Mouse (Mus musculus) midbrain, embryonic 14.5 days (tissue): ENCODE measurements around the gene Ssbp3. TPM values are rescaled to one million over a fixed set of nuclear protein-coding genes. Genes with fewer than 3 reads are reported as not detected.

Source experiments
- ATAC-seq: fragments of 200-750 bp; cut with Nextera tagmentation; 2 replicates; pipeline ENCODE4 v1.8.0; 2017; ENCODE audit warnings: moderate number of reproducible peaks, moderate library complexity; ENCODE audit not compliant: low FRiP score, low TSS enrichment
- DNase-seq: peaks from one replicate; pipeline ENCODE4 v3.0.0-alpha.2; 2015
- H3K27ac ChIP-seq: fragments of 300-500 bp; sonication (generic); replicated peaks from 2 replicates; pipeline ENCODE4 v1.5.1; 2014; ENCODE audit warnings: mild to moderate bottlenecking, low read depth, low read length, moderate library complexity
- H3K27me3 ChIP-seq: fragments of 300-500 bp; sonication (generic); 2 replicates; pipeline ENCODE4 v1.6.1; 2014; ENCODE audit warnings: low read length, control low read depth, mixed read lengths; ENCODE audit not compliant: control insufficient read depth, insufficient read depth
- H3K36me3 ChIP-seq: fragments of 300-500 bp; sonication (generic); 2 replicates; pipeline ENCODE4 v1.6.1; 2014; ENCODE audit warnings: low read length, control low read depth; ENCODE audit not compliant: control insufficient read depth, insufficient read depth
- H3K4me1 ChIP-seq: fragments of 300-500 bp; sonication (generic); 2 replicates; pipeline ENCODE4 v1.6.1; 2014; ENCODE audit warnings: mild to moderate bottlenecking, antibody characterized with exemption, low read length, control low read depth; ENCODE audit not compliant: control insufficient read depth, insufficient read depth
- H3K4me2 ChIP-seq: fragments of 300-500 bp; sonication (generic); 2 replicates; pipeline ENCODE4 v1.6.1; 2014; ENCODE audit warnings: mild to moderate bottlenecking, low read length, moderate library complexity
- H3K4me3 ChIP-seq: fragments of 300-500 bp; sonication (generic); replicated peaks from 2 replicates; pipeline ENCODE4 v1.5.1; 2014; ENCODE audit warnings: low read depth, low read length
- H3K9ac ChIP-seq: fragments of 300-500 bp; sonication (generic); replicated peaks from 2 replicates; pipeline ENCODE4 v1.6.1; 2014; ENCODE audit warnings: mild to moderate bottlenecking, low read length, moderate library complexity
- H3K9me3 ChIP-seq: fragments of 300-500 bp; sonication (generic); 2 replicates; pipeline ENCODE4 v1.6.1; 2016; ENCODE audit warnings: low read length, control low read depth, mixed read lengths; ENCODE audit not compliant: control insufficient read depth
- WGBS: fragments of 180-500 bp; shearing (Covaris S2); extraction: QIAGEN DNeasy Blood & Tissue Kit; methylation state at CpG from one replicate; pipeline ENCODE4 v1.1.7; 2014; 5-methylcytosine and 5-hydroxymethylcytosine counted together
- polyA plus RNA-seq: library from polyadenylated mRNA; unstranded; fragments of >200 nt; fragmentation: Nextera tagmentation; extraction: Ambion mirVana; gene quantifications from 2 replicates; pipeline ENCODE4 v1.2.1, GENCODE M21; 2014

The Ssbp3 gene
- polyA plus RNA-seq, 1 experiment from 2014 or later = 147 TPM

DNA sequence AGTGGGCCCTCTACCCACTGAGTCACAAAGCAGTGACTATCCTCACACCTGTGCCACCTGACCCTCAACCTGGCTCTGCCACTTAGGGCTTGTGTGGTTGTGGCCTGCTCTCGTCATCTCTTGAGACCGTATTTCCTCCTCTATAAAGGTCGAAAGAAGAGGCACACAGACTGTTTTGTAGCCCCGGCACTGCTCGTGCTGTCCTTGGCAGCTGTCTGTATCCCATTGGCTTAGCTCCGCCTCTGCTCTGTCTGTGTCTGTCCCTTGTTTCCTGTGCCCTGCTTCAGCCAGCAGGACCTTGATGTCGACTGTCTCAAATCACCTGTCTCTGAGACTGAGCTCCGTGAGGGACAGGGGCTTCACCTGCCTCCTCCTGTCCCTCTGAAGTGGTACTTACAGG, 116.0 kb downstream of the Ssbp3 start:
- H3K9ac ChIP-seq = no peak overlapping the region
- H3K36me3 ChIP-seq = peaks cover 30% of the 10 kb centered on the region
- H3K9me3 ChIP-seq = no peaks in the 10 kb centered on the region
- H3K4me1 ChIP-seq = peaks cover 14% of the 10 kb centered on the region; the same call in 1 of the 2 replicates
- WGBS = 64% methylated on average over 8 of the region's 8 CpGs
- no peak overlapping the region for H3K4me2 ChIP-seq
- ATAC-seq = no peak
- H3K4me3 ChIP-seq = no peak overlapping the region
- H3K27ac ChIP-seq = 0 out of 2 replicates have a peak overlapping the region, but pooled peaks have one; percentile 38
- DNase-seq = no peak
- no peaks in the 10 kb centered on the region for H3K27me3 ChIP-seq

DNA sequence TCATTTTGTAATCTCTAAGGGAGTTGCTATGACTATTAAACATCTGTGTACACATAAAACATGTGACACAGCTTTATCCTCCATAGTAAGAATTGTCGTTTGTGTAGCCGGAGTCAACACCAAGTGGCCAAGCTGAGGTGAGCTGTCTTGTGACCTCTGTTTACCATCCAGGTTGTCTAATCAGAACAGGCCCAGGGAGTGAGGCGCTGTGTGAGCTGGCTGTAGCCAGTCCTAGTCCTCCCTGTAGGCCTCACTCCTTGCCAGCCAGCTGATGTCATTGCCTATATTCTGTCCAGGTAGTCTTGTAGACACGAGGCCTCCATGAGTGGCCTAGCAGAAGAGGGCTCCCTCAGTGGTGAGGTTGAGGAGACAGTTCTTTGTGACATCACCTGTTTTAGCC, 125.2 kb downstream of the Ssbp3 start:
- no peaks in the 10 kb centered on the region for H3K27me3 ChIP-seq
- ATAC-seq (no peak), DNase-seq (no peak)
- WGBS = 89% methylated on average over 4 of the region's 4 CpGs
- H3K4me2 ChIP-seq = no peak overlapping the region
- no peaks in the 10 kb centered on the region for H3K9me3 ChIP-seq
- H3K36me3 ChIP-seq = peaks cover 93% of the 10 kb centered on the region
- H3K9ac ChIP-seq = no peak overlapping the region
- no peak overlapping the region for H3K27ac ChIP-seq
- no peak overlapping the region for H3K4me3 ChIP-seq
- no peaks in the 10 kb centered on the region; the same call in 1 of the 2 replicates for H3K4me1 ChIP-seq

DNA sequence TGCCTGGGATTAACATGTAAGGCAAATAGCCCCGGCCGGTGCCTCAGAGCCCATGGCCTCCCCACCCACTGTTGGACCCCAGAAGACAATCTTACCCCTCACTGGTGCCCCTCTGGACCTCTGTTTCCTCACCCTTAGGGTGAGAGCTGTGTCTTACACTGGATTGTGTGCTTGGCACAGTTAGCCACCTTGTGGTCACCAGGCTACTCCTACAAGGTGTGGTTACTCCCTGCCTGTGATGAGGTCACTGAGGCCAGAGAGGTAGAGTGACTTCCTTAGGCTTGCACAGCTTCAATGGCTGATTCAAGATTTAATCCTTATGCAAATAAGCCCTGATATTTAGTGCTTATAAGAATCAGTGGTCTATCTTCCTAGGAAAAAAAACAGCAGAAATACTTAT, 126.5 kb downstream of the Ssbp3 start:
- H3K4me2 ChIP-seq = no peak overlapping the region
- no peaks in the 10 kb centered on the region for H3K27me3 ChIP-seq
- peaks cover 93% of the 10 kb centered on the region for H3K36me3 ChIP-seq
- no peak overlapping the region for H3K27ac ChIP-seq
- no peaks in the 10 kb centered on the region; the same call in 1 of the 2 replicates for H3K4me1 ChIP-seq
- ATAC-seq (no peak), DNase-seq (no peak)
- no peak overlapping the region for H3K9ac ChIP-seq
- 94% methylated on average over 2 of the region's 2 CpGs for WGBS
- H3K9me3 ChIP-seq = no peaks in the 10 kb centered on the region
- no peak overlapping the region for H3K4me3 ChIP-seq

DNA sequence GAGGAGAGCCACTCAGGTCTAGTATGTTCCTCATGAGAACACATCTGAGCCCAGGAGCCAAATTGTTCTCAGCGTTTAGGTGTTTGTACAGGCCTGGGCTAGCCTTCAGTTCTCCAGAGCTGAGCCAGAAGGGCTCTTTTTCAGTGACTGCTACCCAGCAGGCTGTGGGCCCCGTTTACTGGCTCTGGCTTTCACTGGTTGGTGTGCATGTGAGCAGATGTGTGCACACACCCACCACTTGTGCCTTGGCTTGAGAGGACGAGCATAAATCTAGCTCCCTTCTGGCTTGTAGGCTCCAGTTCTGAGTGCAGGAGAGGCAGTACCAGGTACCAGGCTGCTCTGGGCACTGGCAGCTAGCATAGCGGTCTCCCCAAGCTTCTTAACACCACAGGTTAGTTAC, 127.8 kb downstream of the Ssbp3 start:
- 89% methylated on average over 4 of the region's 4 CpGs for WGBS
- Histone ChIP-seq H3K4me1 (no peaks in the 10 kb centered on the region; the same call in 1 of the 2 replicates), H3K36me3 (peaks cover 93% of the 10 kb centered on the region), H3K9ac (no peak overlapping the region; the same call in 1 of the 2 replicates), H3K27ac (peak overlapping the region; percentile 16; the same call in 1 of the 2 replicates), H3K9me3 (no peaks in the 10 kb centered on the region), H3K4me3 (no peak overlapping the region), H3K4me2 (no peak overlapping the region), H3K27me3 (no peaks in the 10 kb centered on the region)
- no peak for DNase-seq
- no peak for ATAC-seq

DNA sequence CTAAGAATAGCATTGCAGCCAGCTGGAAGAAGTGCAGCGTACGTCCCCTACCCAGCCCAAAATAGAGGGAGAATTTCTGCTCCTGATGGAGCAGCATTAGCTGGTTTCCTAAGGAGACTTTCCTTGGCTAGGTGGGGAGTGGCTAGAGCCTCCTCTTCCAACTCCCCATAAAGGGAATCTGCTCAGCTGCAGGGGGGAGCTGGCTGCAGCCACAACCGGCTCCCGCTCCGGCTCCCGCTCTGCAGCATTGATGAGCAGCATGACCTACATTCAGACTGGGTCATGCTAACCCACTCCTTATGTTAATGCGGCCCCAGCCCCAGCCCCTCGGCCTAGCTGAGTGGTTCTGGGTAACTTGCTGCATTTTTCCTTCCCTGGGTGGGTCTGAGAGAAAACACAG, 128.8 kb downstream of the Ssbp3 start:
- ATAC-seq (no peak; the same call in 1 of the 2 replicates), DNase-seq (no peak)
- Histone ChIP-seq H3K9me3 (no peaks in the 10 kb centered on the region), H3K4me2 (no peak overlapping the region), H3K27me3 (no peaks in the 10 kb centered on the region), H3K4me1 (no peaks in the 10 kb centered on the region; the same call in 1 of the 2 replicates), H3K36me3 (peaks cover 93% of the 10 kb centered on the region), H3K4me3 (no peak overlapping the region), H3K27ac (peak overlapping the region; percentile 71), H3K9ac (no peak overlapping the region)
- 53% methylated on average over 8 of the region's 8 CpGs for WGBS

DNA sequence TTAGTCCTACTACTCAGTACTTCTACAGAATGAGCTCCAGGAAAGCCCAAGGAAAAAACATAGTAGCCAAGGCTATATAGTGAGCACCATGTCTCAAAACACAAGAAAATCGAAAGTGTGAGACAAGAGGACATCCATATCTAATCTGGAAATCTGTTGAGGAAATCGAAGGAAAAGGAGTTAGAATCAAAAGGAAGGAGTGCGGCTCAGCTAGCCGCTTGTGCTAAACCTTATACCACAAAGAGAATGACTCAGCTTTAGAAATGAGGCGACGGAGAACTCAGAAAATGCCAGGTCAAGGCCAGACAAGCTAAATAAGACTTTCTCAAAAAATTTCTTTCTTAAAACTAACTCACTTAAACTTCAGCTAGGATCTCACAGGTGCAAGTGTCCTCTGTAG, 131.8 kb downstream of the Ssbp3 start:
- Histone ChIP-seq H3K27ac (no peak overlapping the region), H3K9me3 (no peaks in the 10 kb centered on the region), H3K36me3 (peaks cover 91% of the 10 kb centered on the region), H3K9ac (no peak overlapping the region), H3K4me3 (no peak overlapping the region), H3K27me3 (no peaks in the 10 kb centered on the region), H3K4me2 (no peak overlapping the region), H3K4me1 (no peaks in the 10 kb centered on the region; the same call in 1 of the 2 replicates)
- no peak for DNase-seq
- WGBS = 95% methylated on average over 6 of the region's 6 CpGs
- no peak for ATAC-seq

DNA sequence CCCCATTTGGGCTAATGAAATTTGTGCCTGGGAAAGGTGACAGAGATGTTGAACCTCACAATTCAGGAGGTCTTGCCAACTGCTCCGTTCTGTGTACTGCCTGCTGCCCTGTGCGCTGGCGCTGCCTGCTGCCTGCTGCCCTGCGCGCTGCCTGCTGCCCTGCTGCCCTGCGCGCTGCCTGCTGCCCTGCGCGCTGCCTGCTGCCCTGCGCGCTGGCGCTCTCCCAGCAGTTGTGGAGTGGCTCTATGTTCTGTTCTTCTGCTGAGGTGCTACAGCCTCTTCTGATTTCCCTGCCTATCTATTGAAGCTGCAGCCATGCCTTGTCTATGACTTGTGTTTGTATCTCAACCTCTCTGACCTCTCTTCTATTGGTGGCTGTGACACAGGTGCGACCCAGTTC, 134.7 kb downstream of the Ssbp3 start:
- H3K36me3 ChIP-seq = peaks cover 87% of the 10 kb centered on the region
- H3K27me3 ChIP-seq = no peaks in the 10 kb centered on the region
- no peaks in the 10 kb centered on the region for H3K4me1 ChIP-seq
- H3K9me3 ChIP-seq = no peaks in the 10 kb centered on the region
- H3K4me3 ChIP-seq = no peak overlapping the region
- DNase-seq (no peak), ATAC-seq (no peak)
- WGBS = 97% methylated on average over 13 of the region's 13 CpGs
- no peak overlapping the region for H3K27ac ChIP-seq
- H3K4me2 ChIP-seq = no peak overlapping the region
- H3K9ac ChIP-seq = no peak overlapping the region

DNA sequence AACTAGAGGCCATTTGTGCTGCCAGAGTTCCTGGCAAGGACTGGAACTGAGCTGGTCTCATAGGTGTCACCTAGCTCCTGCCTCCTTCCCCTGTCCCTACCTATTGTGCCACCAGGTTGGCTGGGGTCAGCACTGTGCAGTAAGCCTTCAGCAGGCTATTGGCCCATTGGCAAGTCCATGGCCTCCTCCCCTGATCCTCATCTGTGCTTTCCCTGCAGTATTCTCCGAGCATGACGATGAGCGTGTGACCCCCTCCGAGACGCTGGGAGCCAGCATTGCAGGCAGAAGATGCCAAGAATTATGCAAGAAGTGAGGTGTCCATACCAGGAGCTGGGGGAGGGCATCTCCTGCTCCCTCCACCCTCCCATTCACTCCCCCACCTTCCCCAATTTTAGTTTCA, 137.3 kb downstream of the Ssbp3 start:
- DNase-seq (no peak), ATAC-seq (no peak)
- Histone ChIP-seq H3K9me3 (no peaks in the 10 kb centered on the region), H3K27me3 (no peaks in the 10 kb centered on the region), H3K9ac (no peak overlapping the region), H3K4me3 (no peak overlapping the region), H3K27ac (no peak overlapping the region), H3K4me1 (no peaks in the 10 kb centered on the region), H3K36me3 (peaks cover 63% of the 10 kb centered on the region), H3K4me2 (no peak overlapping the region)
- 91% methylated on average over 5 of the region's 5 CpGs for WGBS

DNA sequence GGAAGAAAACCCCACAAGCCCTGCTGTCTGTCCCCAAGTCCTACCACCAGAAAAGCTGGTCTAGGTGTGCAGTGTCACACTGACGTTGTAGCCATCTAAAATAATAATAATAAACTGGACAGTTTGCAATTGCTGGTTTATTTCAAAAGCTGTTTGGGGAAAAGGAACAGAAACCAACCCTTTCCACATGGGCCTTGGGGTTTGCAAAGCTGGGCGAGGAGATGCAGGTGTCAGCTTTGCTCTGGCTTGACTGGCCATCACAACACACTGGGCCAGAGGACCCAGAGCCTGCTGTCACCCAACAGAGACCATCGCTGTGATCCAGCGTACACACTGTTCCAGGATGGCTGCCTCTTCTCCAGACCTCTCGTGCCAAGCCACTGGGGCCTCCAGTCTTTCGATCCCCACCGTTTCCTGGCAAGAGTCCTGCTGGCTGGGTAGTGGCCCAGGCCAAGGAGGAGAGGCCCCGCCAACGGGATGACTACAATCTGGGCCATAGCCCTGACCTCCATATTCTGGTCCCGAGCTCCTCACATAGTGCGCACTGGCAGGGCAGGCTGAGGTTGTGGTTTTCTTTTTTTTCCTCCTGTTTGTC, 138.2 kb downstream of the Ssbp3 start:
- no peak overlapping the region for H3K27ac ChIP-seq
- H3K27me3 ChIP-seq = no peaks in the 10 kb centered on the region
- no peak for DNase-seq
- no peaks in the 10 kb centered on the region for H3K9me3 ChIP-seq
- no peak overlapping the region for H3K4me3 ChIP-seq
- H3K4me2 ChIP-seq = no peak overlapping the region
- no peak overlapping the region for H3K9ac ChIP-seq
- peaks cover 57% of the 10 kb centered on the region for H3K36me3 ChIP-seq
- 90% methylated on average over 11 of the region's 11 CpGs for WGBS
- no peak for ATAC-seq
- no peaks in the 10 kb centered on the region for H3K4me1 ChIP-seq
